Mouse (Mus musculus): Measurements from ENCODE around the gene Aak1.

DNA sequence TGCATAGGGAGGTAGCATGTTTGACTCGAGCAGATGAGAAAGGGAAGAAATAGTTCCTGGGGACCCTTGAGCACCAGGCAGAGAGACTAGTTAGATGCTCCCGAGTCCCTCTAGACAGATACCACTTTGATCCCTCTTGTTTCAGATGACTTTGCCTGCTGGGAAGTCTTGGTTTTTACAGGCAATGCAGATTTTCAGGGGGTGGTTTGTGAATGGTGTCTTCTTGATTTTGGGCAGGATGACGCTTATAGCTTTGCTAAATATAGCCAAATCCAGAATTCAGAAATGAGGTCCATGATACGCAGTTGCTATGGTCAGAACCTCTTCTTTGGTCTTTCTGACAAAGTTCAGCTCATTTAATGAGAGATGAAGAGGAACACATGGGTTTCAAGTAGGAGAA lies 5.6 kb downstream of the Aak1 start:
- TF ChIP-seq POLR2A (IDR thresholded peaks at IDR 0.05; ENCODE audit: control insufficient read depth, extremely low read depth, insufficient read depth, low read length, poor library complexity) (no peak), CTCF (IDR thresholded peaks at IDR 0.05; ENCODE audit: borderline replicate concordance, control insufficient read depth, extremely low read depth, insufficient read depth, low read length, poor library complexity) (no peak)

Data from thymus, adult 2 months (tissue).